Mouse (Mus musculus): ENCODE results near the gene Celf2. TPM values are rescaled to one million over a fixed set of nuclear protein-coding genes. Genes with fewer than 3 reads are reported as not detected.

Gene Celf2
- polyA plus RNA-seq, 1 experiment, result 17.4 TPM

GRCm38 (mm10) chr2:7346703-7347461, 162.5 kb downstream of the Celf2 start:
- no peaks in the 10 kb centered on the region for H3K4me1 ChIP-seq (ENCODE audit: control insufficient read depth, insufficient read depth, low read length)

GRCm38 (mm10) chr2:7344951-7345350, 164.4 kb downstream of the Celf2 start:
- no peak for TF ChIP-seq CTCF (IDR thresholded peaks at IDR 0.05; ENCODE audit: control insufficient read depth, insufficient read depth, insufficient replicate concordance, low read depth, low read length)
- no peak for TF ChIP-seq POLR2A (IDR thresholded peaks at IDR 0.05; ENCODE audit: control insufficient read depth, low read depth, low read length)

More at GRCm38 (mm10) chr2:7346703-7347461, 162.5 kb downstream of the Celf2 start:
- no peaks in the 10 kb centered on the region for H3K36me3 ChIP-seq (ENCODE audit: control insufficient read depth, insufficient read depth, low read length)
- no peak overlapping the region for H3K27ac ChIP-seq (ENCODE audit: control insufficient read depth, insufficient read depth, low read depth, low read length)
- no peaks in the 10 kb centered on the region for H3K27me3 ChIP-seq (ENCODE audit: control insufficient read depth, insufficient read depth, low read length)
- no peak overlapping the region for H3K4me3 ChIP-seq (ENCODE audit: control insufficient read depth, low read depth, low read length)
- TF ChIP-seq POLR2A (IDR thresholded peaks at IDR 0.05; ENCODE audit: control insufficient read depth, low read depth, low read length) (no peak), CTCF (IDR thresholded peaks at IDR 0.05; ENCODE audit: control insufficient read depth, insufficient read depth, insufficient replicate concordance, low read depth, low read length) (no peak)

GRCm38 (mm10) chr2:7342911-7343478, 166.4 kb downstream of the Celf2 start:
- no peak overlapping the region for H3K4me3 ChIP-seq (ENCODE audit: control insufficient read depth, low read depth, low read length)
- no peak overlapping the region for H3K27ac ChIP-seq (ENCODE audit: control insufficient read depth, insufficient read depth, low read depth, low read length)
- H3K4me1 ChIP-seq (ENCODE audit: control insufficient read depth, insufficient read depth, low read length), result no peaks in the 10 kb centered on the region
- no peaks in the 10 kb centered on the region for H3K36me3 ChIP-seq (ENCODE audit: control insufficient read depth, insufficient read depth, low read length)
- TF ChIP-seq CTCF (IDR thresholded peaks at IDR 0.05; ENCODE audit: control insufficient read depth, insufficient read depth, insufficient replicate concordance, low read depth, low read length) (no peak), POLR2A (IDR thresholded peaks at IDR 0.05; ENCODE audit: control insufficient read depth, low read depth, low read length) (no peak)
- no peaks in the 10 kb centered on the region for H3K27me3 ChIP-seq (ENCODE audit: control insufficient read depth, insufficient read depth, low read length)

More at GRCm38 (mm10) chr2:7344951-7345350, 164.4 kb downstream of the Celf2 start:
- Histone ChIP-seq H3K27me3 (ENCODE audit: control insufficient read depth, insufficient read depth, low read length) (no peaks in the 10 kb centered on the region), H3K4me3 (ENCODE audit: control insufficient read depth, low read depth, low read length) (no peak overlapping the region), H3K27ac (ENCODE audit: control insufficient read depth, insufficient read depth, low read depth, low read length) (no peak overlapping the region), H3K36me3 (ENCODE audit: control insufficient read depth, insufficient read depth, low read length) (no peaks in the 10 kb centered on the region), H3K4me1 (ENCODE audit: control insufficient read depth, insufficient read depth, low read length) (no peaks in the 10 kb centered on the region)

- no peak overlapping the region for H3K4me3 ChIP-seq (ENCODE audit: control insufficient read depth, low read depth, low read length)
- no peaks in the 10 kb centered on the region for H3K36me3 ChIP-seq (ENCODE audit: control insufficient read depth, insufficient read depth, low read length)
- no peaks in the 10 kb centered on the region for H3K4me1 ChIP-seq (ENCODE audit: control insufficient read depth, insufficient read depth, low read length)
- H3K27ac ChIP-seq (ENCODE audit: control insufficient read depth, insufficient read depth, low read depth, low read length), result no peak overlapping the region
- no peaks in the 10 kb centered on the region for H3K27me3 ChIP-seq (ENCODE audit: control insufficient read depth, insufficient read depth, low read length)
- TF ChIP-seq CTCF (IDR thresholded peaks at IDR 0.05; ENCODE audit: control insufficient read depth, insufficient read depth, insufficient replicate concordance, low read depth, low read length) (no peak), POLR2A (IDR thresholded peaks at IDR 0.05; ENCODE audit: control insufficient read depth, low read depth, low read length) (no peak)
Measured at GRCm38 (mm10) chr2:7334846-7335245, 174.5 kb downstream of the Celf2 start.

GRCm38 (mm10) chr2:7328018-7328899, 181.1 kb downstream of the Celf2 start:
- H3K27ac ChIP-seq (ENCODE audit: control insufficient read depth, insufficient read depth, low read depth, low read length), result no peak overlapping the region
- H3K4me1 ChIP-seq (ENCODE audit: control insufficient read depth, insufficient read depth, low read length), result no peaks in the 10 kb centered on the region
- H3K36me3 ChIP-seq (ENCODE audit: control insufficient read depth, insufficient read depth, low read length), result no peaks in the 10 kb centered on the region
- no peaks in the 10 kb centered on the region for H3K27me3 ChIP-seq (ENCODE audit: control insufficient read depth, insufficient read depth, low read length)
- no peak for TF ChIP-seq POLR2A (IDR thresholded peaks at IDR 0.05; ENCODE audit: control insufficient read depth, low read depth, low read length)
- no peak for TF ChIP-seq CTCF (IDR thresholded peaks at IDR 0.05; ENCODE audit: control insufficient read depth, insufficient read depth, insufficient replicate concordance, low read depth, low read length)
- H3K4me3 ChIP-seq (ENCODE audit: control insufficient read depth, low read depth, low read length), result no peak overlapping the region

- Histone ChIP-seq H3K27me3 (ENCODE audit: control insufficient read depth, insufficient read depth, low read length) (no peaks in the 10 kb centered on the region), H3K4me1 (ENCODE audit: control insufficient read depth, insufficient read depth, low read length) (no peaks in the 10 kb centered on the region), H3K4me3 (ENCODE audit: control insufficient read depth, low read depth, low read length) (no peak overlapping the region), H3K36me3 (ENCODE audit: control insufficient read depth, insufficient read depth, low read length) (no peaks in the 10 kb centered on the region), H3K27ac (ENCODE audit: control insufficient read depth, insufficient read depth, low read depth, low read length) (no peak overlapping the region)
- TF ChIP-seq POLR2A (IDR thresholded peaks at IDR 0.05; ENCODE audit: control insufficient read depth, low read depth, low read length) (no peak), CTCF (IDR thresholded peaks at IDR 0.05; ENCODE audit: control insufficient read depth, insufficient read depth, insufficient replicate concordance, low read depth, low read length) (no peak)
Measured at GRCm38 (mm10) chr2:7319760-7320159, 189.6 kb downstream of the Celf2 start.

GRCm38 (mm10) chr2:7311776-7312175, 197.6 kb downstream of the Celf2 start:
- Histone ChIP-seq H3K36me3 (ENCODE audit: control insufficient read depth, insufficient read depth, low read length) (no peaks in the 10 kb centered on the region), H3K27ac (ENCODE audit: control insufficient read depth, insufficient read depth, low read depth, low read length) (no peak overlapping the region), H3K27me3 (ENCODE audit: control insufficient read depth, insufficient read depth, low read length) (no peaks in the 10 kb centered on the region), H3K4me3 (ENCODE audit: control insufficient read depth, low read depth, low read length) (no peak overlapping the region), H3K4me1 (ENCODE audit: control insufficient read depth, insufficient read depth, low read length) (no peaks in the 10 kb centered on the region)
- TF ChIP-seq POLR2A (IDR thresholded peaks at IDR 0.05; ENCODE audit: control insufficient read depth, low read depth, low read length) (no peak), CTCF (IDR thresholded peaks at IDR 0.05; ENCODE audit: control insufficient read depth, insufficient read depth, insufficient replicate concordance, low read depth, low read length) (no peak)
